Mouse (Mus musculus) small intestine, adult 2 months (tissue): ENCODE results near the gene Uba7.

Experiments
- CTCF ChIP-seq: fragments of 200-500 bp; IDR thresholded peaks from 2 replicates; pipeline ENCODE4 v1.5.1; 2012; ENCODE audit warnings: low read depth, mild to moderate bottlenecking, control low read depth, inconsistent platforms, low read length, moderate library complexity, mixed read lengths; ENCODE audit not compliant: insufficient replicate concordance, insufficient read length; ENCODE audit errors: extremely low read depth
- POLR2A ChIP-seq: fragments of 200-500 bp; IDR thresholded peaks from 2 replicates; pipeline ENCODE4 v1.6.1; 2012; ENCODE audit warnings: low read depth, mild to moderate bottlenecking, control low read depth, inconsistent platforms, low read length, moderate library complexity

DNA sequence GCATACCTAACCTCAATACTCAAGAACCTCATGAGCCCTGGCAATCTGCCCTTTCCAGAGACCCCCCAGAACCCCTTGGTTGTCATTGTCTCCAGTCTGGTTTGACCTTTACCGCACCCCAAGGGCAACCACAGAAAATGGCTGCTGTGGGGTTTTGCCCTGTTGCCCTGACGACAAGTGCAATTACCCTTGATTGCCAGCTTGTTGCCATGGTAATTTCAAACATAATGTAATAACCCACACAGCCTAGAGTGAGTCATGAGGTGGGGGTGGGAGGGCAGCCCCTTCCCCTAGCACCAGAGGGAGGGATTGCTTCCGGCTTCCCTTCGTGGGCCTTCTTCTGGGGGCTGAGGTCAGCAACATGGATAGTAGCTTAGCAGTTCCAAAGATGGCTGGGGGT, 43.1 kb upstream of the Uba7 start:
- TF ChIP-seq CTCF (no peak), POLR2A (no peak)
